Comparison of ENCODE assay signal across 23 mouse cellular contexts in the genomic region with DNA sequence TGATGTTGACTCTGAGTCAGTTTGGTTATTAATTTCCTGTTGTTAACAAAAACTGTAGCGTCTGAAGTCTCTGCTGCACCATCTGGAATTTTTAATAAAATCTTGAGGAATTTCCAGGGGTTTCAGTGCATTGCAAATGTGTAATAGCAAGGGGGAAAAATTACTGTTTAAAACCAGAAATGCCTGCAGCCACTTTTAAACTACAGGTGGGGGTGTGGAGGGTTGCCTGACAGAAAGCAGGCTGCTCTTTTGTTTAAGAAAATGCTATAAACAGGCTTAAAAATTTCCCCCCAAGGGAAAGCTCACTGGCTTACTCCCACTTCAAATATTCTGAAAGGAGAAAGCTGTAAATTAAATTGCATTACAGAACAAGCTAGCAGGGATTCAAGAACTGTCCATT.
DNase-seq lines count a peak whose midpoint lies in the region; ATAC-seq lines count a peak whose summit lies in the region.
"Had no signal": no experiment of that assay in that cellular context is flagged by ENCODE, and none has a peak within 500 bp of the region (broad histone marks: within the 10 kb centered on the region; RNA-seq: fewer than 3 reads in every experiment).

No protein-coding gene starts in this region.

- no peak overlapping the region for H3K4me2 ChIP-seq in embryonic facial prominence, embryonic 14.5 days (ENCODE audit: low read depth, low read length)
- H3K4me2 ChIP-seq in limb, embryonic 11.5 days (ENCODE audit: low read depth, severe bottlenecking), result no peak overlapping the region
- H3K4me2 ChIP-seq in limb, embryonic 15.5 days, result no peak overlapping the region
- H3K4me2 ChIP-seq: embryonic facial prominence, embryonic 15.5 days; heart, embryonic 11.5 days; heart, embryonic 15.5 days; hindbrain, embryonic 13.5 days had no signal

- no peak overlapping the region for H3K9ac ChIP-seq in embryonic facial prominence, embryonic 14.5 days (ENCODE audit: low read depth, low read length)
- H3K9ac ChIP-seq in limb, embryonic 11.5 days (ENCODE audit: low read length), result no peak overlapping the region
- H3K9ac ChIP-seq in limb, embryonic 15.5 days, result no peak overlapping the region
- H3K9ac ChIP-seq: embryonic facial prominence, embryonic 15.5 days; heart, embryonic 15.5 days; hindbrain, embryonic 13.5 days had no signal

- intact Hi-C loops in gastrocnemius, postnatal 36 days (cut with DNase I), result no loop called here
- intact Hi-C loops in gastrocnemius, postnatal 14 days (cut with DNase I; ENCODE audit: low total_unique reads), result no loop called here

- H3K27me3 ChIP-seq in embryonic facial prominence, embryonic 14.5 days (replicated peaks; ENCODE audit: control insufficient read depth, insufficient read depth, low read length), result no peaks in the 10 kb centered on the region; the same call in 1 of the 2 replicates
- H3K27me3 ChIP-seq in embryonic facial prominence, embryonic 10.5 days (replicated peaks; ENCODE audit: low read depth, poor library complexity, severe bottlenecking), result 0 out of 2 replicates have a peak, but pooled peaks cover 4% of the 10 kb centered on the region
- no peaks in the 10 kb centered on the region for H3K27me3 ChIP-seq in limb, embryonic 11.5 days (ENCODE audit: control insufficient read depth, insufficient read depth, low read length)
- 0 out of 2 replicates have a peak, but pooled peaks cover 11% of the 10 kb centered on the region for H3K27me3 ChIP-seq in limb, embryonic 10.5 days (ENCODE audit: low read depth, poor library complexity, severe bottlenecking)
- no peaks in the 10 kb centered on the region for H3K27me3 ChIP-seq in limb, embryonic 15.5 days
- H3K27me3 ChIP-seq: heart, embryonic 15.5 days; hindbrain, embryonic 13.5 days had no signal

- peak; percentile 56 for DNase-seq in embryonic facial prominence, embryonic 14.5 days (ENCODE audit: low spot score)
- no peak for DNase-seq in embryonic facial prominence, embryonic 10.5 days (ENCODE audit: low spot score)
- DNase-seq in limb, embryonic 11.5 days (ENCODE audit: low spot score), result no peak
- DNase-seq in limb, embryonic 10.5 days (ENCODE audit: low spot score), result no peak
- DNase-seq in gastrocnemius, postnatal 36 days, result no peak
- DNase-seq in gastrocnemius, postnatal 14 days, result no peak
- DNase-seq: adrenal gland, postnatal 10 days; B cell, adult 2 months; cerebellum, adult 11 months; cerebellum, adult 9-10 months; cerebellum, postnatal 36 days; heart, adult 2 months; heart, postnatal 14 days had no signal

- no peak for ATAC-seq in embryonic facial prominence, embryonic 14.5 days (ENCODE audit: low read depth)
- ATAC-seq in limb, embryonic 11.5 days (ENCODE audit: insufficient number of reproducible peaks, low FRiP score, low TSS enrichment, low read depth), result no peak; the same call in 1 of the 2 replicates
- no peak for ATAC-seq in limb, embryonic 15.5 days (ENCODE audit: insufficient number of reproducible peaks, low FRiP score, low TSS enrichment, low read depth)
- ATAC-seq: CD4-positive, CD25-positive, alpha-beta regulatory T cell, adult 4 months; forebrain, embryonic 14.5 days had no signal

- H3K9me3 ChIP-seq in embryonic facial prominence, embryonic 14.5 days (ENCODE audit: control insufficient read depth, low read length), result 0 out of 2 replicates have a peak, but pooled peaks cover 8% of the 10 kb centered on the region
- H3K9me3 ChIP-seq in embryonic facial prominence, embryonic 10.5 days, result no peaks in the 10 kb centered on the region
- H3K9me3 ChIP-seq in limb, embryonic 11.5 days (ENCODE audit: control insufficient read depth, low read length), result no peaks in the 10 kb centered on the region
- no peaks in the 10 kb centered on the region for H3K9me3 ChIP-seq in limb, embryonic 10.5 days (replicated peaks)
- H3K9me3 ChIP-seq in limb, embryonic 15.5 days, result no peaks in the 10 kb centered on the region
- H3K9me3 ChIP-seq: embryonic facial prominence, embryonic 15.5 days; heart, embryonic 15.5 days had no signal

- no peak overlapping the region for H3K4me3 ChIP-seq in embryonic facial prominence, embryonic 14.5 days (ENCODE audit: low read depth, low read length)
- H3K4me3 ChIP-seq in embryonic facial prominence, embryonic 10.5 days, result no peak overlapping the region
- H3K4me3 ChIP-seq in limb, embryonic 11.5 days (ENCODE audit: low read depth, low read length), result no peak overlapping the region
- H3K4me3 ChIP-seq in limb, embryonic 10.5 days, result no peak overlapping the region
- H3K4me3 ChIP-seq in limb, embryonic 15.5 days, result no peak overlapping the region
- H3K4me3 ChIP-seq: embryonic facial prominence, embryonic 15.5 days; erythroblast, embryonic 14.5 days; forebrain, embryonic 10.5 days; heart, adult 2 months; heart, embryonic 15.5 days; hindbrain, embryonic 13.5 days had no signal

- no peaks in the 10 kb centered on the region for H3K36me3 ChIP-seq in embryonic facial prominence, embryonic 14.5 days (ENCODE audit: control insufficient read depth, insufficient read depth, low read length)
- H3K36me3 ChIP-seq in embryonic facial prominence, embryonic 10.5 days (replicated peaks), result no peaks in the 10 kb centered on the region
- no peaks in the 10 kb centered on the region for H3K36me3 ChIP-seq in limb, embryonic 11.5 days (ENCODE audit: control insufficient read depth, insufficient read depth, low read length)
- H3K36me3 ChIP-seq in limb, embryonic 10.5 days, result no peaks in the 10 kb centered on the region
- no peaks in the 10 kb centered on the region for H3K36me3 ChIP-seq in limb, embryonic 15.5 days
- H3K36me3 ChIP-seq: embryonic facial prominence, embryonic 15.5 days; forebrain, embryonic 10.5 days; G1E; heart, embryonic 15.5 days; hindbrain, embryonic 13.5 days had no signal

- 35% methylated on average over 1 of the region's 1 CpGs for WGBS in embryonic facial prominence, embryonic 14.5 days
- 81% methylated on average over 1 of the region's 1 CpGs for WGBS in embryonic facial prominence, embryonic 10.5 days
- 47% methylated on average over 1 of the region's 1 CpGs for WGBS in limb, embryonic 11.5 days
- 77% methylated on average over 1 of the region's 1 CpGs for WGBS in limb, embryonic 10.5 days
- 6% methylated on average over 1 of the region's 1 CpGs for WGBS in limb, embryonic 15.5 days

- H3K27ac ChIP-seq in embryonic facial prominence, embryonic 14.5 days (replicated peaks; ENCODE audit: low read depth, low read length), result no peak overlapping the region
- H3K27ac ChIP-seq in embryonic facial prominence, embryonic 10.5 days (replicated peaks), result no peak overlapping the region
- 0 out of 2 replicates have a peak overlapping the region, but pooled peaks have one; percentile 51 for H3K27ac ChIP-seq in limb, embryonic 11.5 days (replicated peaks; ENCODE audit: low read depth, low read length)
- H3K27ac ChIP-seq in limb, embryonic 10.5 days, result no peak overlapping the region
- peak overlapping the region; percentile 65 for H3K27ac ChIP-seq in limb, embryonic 15.5 days
- H3K27ac ChIP-seq: embryonic facial prominence, embryonic 15.5 days; forebrain, embryonic 10.5 days; heart, adult 2 months; heart, embryonic 15.5 days; hindbrain, embryonic 13.5 days had no signal

- peaks cover 4% of the 10 kb centered on the region for H3K4me1 ChIP-seq in embryonic facial prominence, embryonic 14.5 days (ENCODE audit: control insufficient read depth, insufficient read depth, low read length)
- H3K4me1 ChIP-seq in embryonic facial prominence, embryonic 10.5 days, result peaks cover 6% of the 10 kb centered on the region
- H3K4me1 ChIP-seq in limb, embryonic 11.5 days (ENCODE audit: control insufficient read depth, insufficient read depth, low read length), result peaks cover 8% of the 10 kb centered on the region
- H3K4me1 ChIP-seq in limb, embryonic 10.5 days, result peaks cover 14% of the 10 kb centered on the region
- H3K4me1 ChIP-seq in limb, embryonic 15.5 days, result peaks cover 13% of the 10 kb centered on the region
- H3K4me1 ChIP-seq: hindbrain, embryonic 13.5 days had no signal

Comparison
In these comparisons a context has a peak if more than half of its experiments do, and no peak if none do; other contexts are left out.
1. H3K27ac ChIP-seq: peak in limb, embryonic 11.5 days (single experiment) and limb, embryonic 15.5 days (single experiment); none in embryonic facial prominence, embryonic 14.5 days (single experiment), embryonic facial prominence, embryonic 10.5 days (single experiment) and limb, embryonic 10.5 days (single experiment).